Mouse (Mus musculus) hindlimb bud, embryonic 11.5 days (tissue): ENCODE data around the gene Olfr1112.
"Not testable (repeated sequence)": the region's sequence is repeated elsewhere in the genome, so short reads cannot be mapped to it uniquely, and the experiment has no call there.

Experiments
- DNase-seq: peaks from one replicate; pipeline ENCODE4 v3.0.0-alpha.2; 2012; ENCODE audit warnings: low read depth, low spot score; ENCODE audit errors: extremely low spot score

Gene Olfr1112

GRCm38 (mm10) chr2:87187498-87187897 lies at the start of gene Olfr1112:
Gene Olfr1112, plus strand, starts transcription at chr2:87187798.
- DNase-seq = no peak

GRCm38 (mm10) chr2:87140200-87140599 lies 47.4 kb upstream of the Olfr1112 start, which contains the start of gene Olfr1110:
Gene Olfr1110, minus strand, starts transcription at chr2:87140300.
- DNase-seq = no peak

GRCm38 (mm10) chr2:87152524-87152923 lies 35.1 kb upstream of the Olfr1112 start, which contains the start of gene Olfr1111:
Gene Olfr1111, minus strand, starts transcription at chr2:87152624.
- no peak for DNase-seq

GRCm38 (mm10) chr2:87167731-87168130 lies 19.9 kb upstream of the Olfr1112 start:
- not testable (repeated sequence) for DNase-seq

- no peak for DNase-seq
Measured at GRCm38 (mm10) chr2:87208670-87209069, 21.1 kb downstream of the Olfr1112 start, which contains the start of gene Olfr1113. Gene Olfr1113, plus strand, starts transcription at chr2:87208970.
